Mouse (Mus musculus) retina, embryonic 14.5 days (tissue): ENCODE results near the gene Hist2h3c2.
"Not testable (repeated sequence)": the region's sequence is repeated elsewhere in the genome, so short reads cannot be mapped to it uniquely, and the experiment has no call there.

Experiments used
- DNase-seq: peaks from one replicate; pipeline ENCODE4 v3.0.0-alpha.2; 2015; ENCODE audit warnings: low spot score

Hist2h3c2 gene

GRCm38 (mm10) chr3:96238954-96239793 is at the start of gene Hist2h3c2:
Gene Hist2h3c2, minus strand, starts transcription at chr3:96239127.
- DNase-seq = not testable (repeated sequence)

GRCm38 (mm10) chr3:96287334-96287733 is 48.4 kb upstream of the Hist2h3c2 start:
- not testable (repeated sequence) for DNase-seq

DNA sequence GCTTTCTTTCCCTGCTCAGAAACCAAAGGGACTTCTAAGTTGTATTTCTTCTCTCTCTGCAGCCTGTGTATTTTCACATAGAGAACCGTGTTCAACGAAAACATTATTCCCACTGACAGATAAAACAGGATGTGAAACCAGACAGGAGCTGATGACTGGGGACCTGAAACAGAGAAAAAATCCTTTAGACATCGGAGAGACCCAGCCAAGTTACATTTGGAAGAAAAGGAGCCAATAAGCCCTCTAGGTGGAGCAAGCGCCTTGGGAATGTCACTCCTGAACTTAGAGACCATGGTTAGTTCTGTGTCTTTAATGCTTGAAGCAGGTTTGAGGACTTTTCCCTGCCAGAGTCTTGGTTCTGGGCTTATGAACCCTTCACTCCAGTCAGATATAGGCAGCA is 45.5 kb upstream of the Hist2h3c2 start:
- DNase-seq = peak; percentile 67

DNA sequence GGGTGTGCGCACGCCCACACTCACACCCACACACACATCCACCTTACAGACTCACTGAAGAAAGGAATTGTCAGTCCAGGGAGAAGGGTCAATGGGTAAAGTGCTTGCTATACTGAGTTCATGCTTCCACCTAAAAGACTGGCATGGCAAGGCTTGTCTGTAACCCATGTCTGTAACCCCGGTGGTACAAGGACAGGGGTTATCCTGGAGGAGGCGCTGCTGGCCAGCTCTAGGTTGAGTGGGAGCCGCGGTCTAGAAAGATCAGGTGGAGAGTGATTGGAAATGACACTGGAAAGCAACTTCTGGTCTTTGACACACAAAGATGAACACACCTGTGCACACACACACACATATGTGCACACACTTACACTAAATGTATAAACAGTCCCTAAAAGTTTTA is 41.7 kb upstream of the Hist2h3c2 start:
- no peak for DNase-seq

DNA sequence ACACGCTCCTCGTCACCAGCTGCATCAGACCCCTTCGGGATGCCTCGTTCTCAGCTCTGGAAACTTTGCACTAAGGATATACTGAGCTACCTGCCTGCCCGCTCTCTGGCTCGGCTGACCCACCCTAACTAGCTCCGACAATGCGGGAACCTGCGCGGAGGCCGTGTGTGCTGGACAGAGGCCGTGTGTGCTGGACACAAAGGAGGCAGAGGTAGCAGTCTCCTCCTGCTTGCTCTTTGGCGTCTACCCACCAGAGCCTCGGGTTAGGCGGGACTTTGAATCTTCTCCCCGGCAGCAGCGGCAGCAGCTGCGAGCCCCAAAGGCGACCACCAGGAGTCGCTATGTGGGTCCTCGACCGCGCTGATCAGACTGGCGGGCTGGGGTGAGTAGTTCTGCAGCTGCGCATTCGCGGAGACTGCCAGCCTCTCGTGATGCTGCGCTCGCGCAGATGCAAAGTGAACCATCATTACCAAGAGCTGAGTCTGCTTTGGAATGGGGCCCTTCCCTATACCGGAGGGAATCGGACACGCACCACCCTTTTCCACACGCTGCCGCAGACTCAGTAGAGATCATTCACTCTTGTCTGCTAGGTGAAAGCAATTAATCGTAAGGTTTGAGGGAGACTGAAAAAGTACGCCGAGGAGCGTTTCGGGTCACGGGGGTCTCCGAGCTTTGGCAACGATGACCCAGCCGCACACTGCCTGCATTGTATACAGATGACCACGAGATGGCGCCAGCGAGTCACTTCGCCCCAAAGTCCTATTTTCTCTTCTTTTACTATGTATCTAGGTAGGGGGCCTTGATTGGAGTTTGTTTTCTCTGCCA is 39.1 kb upstream of the Hist2h3c2 start:
- peak; percentile 93 for DNase-seq

DNA sequence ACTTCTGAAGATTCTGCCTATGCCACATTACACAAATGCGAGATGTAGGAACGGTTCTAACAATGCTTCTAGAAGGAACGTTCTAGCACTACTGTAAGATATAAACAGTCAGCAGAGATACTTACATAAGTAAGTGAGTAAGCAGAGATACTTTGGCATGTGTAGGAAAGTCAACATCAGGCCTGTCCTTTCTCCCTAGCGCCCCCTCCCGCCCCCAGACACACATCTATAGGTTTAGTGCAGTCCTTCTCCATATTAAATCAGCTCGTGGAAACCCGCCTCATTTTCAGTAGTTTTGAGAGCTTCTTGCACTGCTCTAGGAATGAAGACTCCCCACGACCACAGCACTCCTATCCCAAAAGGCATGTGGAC is 38.5 kb upstream of the Hist2h3c2 start:
- DNase-seq = peak; percentile 61

- peak; percentile 38 for DNase-seq
Measured at GRCm38 (mm10) chr3:96273591-96274465, 34.9 kb upstream of the Hist2h3c2 start.

DNA sequence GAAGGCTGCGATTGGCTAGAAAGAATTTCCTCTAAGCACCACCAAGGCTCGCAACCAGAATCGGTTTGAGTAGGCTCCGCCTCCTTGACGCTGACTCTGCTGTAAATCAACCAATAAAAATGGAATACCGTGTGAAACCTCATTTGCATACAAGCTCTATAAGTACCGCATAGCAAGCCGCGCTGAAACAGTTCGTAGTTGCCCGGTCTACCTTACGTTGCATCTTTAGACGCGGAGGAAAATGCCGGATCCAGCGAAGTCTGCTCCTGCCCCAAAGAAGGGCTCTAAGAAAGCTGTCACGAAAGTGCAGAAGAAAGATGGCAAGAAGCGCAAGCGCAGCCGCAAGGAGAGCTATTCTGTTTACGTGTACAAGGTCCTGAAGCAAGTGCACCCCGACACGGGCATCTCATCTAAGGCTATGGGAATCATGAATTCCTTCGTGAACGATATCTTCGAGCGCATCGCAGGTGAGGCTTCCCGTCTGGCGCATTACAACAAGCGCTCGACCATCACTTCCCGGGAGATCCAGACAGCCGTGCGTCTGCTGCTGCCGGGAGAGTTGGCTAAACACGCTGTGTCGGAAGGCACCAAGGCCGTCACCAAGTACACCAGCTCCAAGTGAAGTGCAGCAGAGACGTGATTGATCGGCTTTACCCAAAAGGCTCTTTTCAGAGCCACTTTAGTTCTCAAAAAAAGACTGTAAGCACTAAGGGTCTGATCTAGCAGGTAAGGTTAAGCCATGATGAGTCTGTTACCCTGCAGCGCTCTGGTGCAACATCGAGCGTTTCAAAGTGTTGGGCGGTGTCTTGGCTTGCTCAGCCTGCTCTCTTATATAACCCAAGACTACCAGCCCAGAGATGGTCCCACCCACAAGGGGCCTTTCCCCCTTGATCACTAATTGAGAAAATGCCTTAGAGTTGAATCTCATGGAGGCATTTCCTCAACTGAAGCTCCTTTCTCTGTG is 30.9 kb upstream of the Hist2h3c2 start, which contains the start of gene Hist2h2bb:
Hist2h2bb (plus strand) TSS at position 242 of the 964 bp plus-strand sequence.
- DNase-seq = peak; percentile 97

DNA sequence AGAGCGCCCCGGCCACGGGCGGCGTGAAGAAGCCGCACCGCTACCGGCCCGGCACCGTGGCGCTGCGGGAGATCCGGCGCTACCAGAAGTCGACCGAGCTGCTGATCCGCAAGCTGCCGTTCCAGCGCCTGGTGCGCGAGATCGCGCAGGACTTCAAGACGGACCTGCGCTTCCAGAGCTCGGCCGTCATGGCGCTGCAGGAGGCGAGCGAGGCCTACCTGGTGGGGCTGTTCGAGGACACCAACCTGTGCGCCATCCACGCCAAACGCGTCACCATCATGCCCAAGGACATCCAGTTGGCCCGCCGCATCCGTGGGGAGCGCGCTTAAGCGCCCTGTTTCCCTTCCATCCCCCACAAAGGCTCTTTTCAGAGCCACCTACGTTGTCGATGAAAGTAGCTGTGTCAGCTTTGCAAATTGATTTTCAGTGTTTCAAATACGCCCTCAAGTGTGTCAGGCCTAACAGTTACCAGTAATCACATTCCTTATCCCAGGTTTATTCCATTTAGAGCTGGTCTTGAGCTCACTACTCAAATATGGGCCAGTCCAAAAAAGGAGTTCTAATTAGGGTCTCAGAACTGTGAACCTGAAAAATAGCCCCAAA is 29.9 kb upstream of the Hist2h3c2 start:
- not testable (repeated sequence) for DNase-seq

GRCm38 (mm10) chr3:96268051-96268775 is 29.3 kb upstream of the Hist2h3c2 start, which contains the start of gene Hist2h3b:
Gene Hist2h3b, plus strand, starts transcription at chr3:96268654.
- DNase-seq = peak; percentile 87

DNA sequence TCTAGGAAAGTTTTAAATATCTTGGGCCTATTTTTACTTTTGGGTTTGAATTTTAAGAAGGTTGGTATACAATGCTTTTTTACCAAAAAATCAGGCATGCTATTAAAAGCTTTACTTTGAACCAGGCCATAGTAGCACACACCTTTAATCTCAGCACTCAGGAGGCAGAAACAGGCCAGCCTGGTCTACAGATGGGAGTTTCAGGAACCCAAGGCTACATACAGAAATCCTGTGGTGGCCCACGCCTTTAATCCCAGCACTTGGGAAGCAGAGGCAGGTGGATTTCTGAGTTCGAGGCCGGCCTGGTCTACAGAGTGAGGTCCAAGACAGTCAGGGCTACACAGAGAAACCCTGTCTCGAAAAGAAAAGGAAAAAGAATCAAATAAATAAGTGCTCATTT is 28.6 kb upstream of the Hist2h3c2 start:
- DNase-seq = no peak

- no peak for DNase-seq
Measured at GRCm38 (mm10) chr3:96266132-96266710, 27.3 kb upstream of the Hist2h3c2 start.

DNA sequence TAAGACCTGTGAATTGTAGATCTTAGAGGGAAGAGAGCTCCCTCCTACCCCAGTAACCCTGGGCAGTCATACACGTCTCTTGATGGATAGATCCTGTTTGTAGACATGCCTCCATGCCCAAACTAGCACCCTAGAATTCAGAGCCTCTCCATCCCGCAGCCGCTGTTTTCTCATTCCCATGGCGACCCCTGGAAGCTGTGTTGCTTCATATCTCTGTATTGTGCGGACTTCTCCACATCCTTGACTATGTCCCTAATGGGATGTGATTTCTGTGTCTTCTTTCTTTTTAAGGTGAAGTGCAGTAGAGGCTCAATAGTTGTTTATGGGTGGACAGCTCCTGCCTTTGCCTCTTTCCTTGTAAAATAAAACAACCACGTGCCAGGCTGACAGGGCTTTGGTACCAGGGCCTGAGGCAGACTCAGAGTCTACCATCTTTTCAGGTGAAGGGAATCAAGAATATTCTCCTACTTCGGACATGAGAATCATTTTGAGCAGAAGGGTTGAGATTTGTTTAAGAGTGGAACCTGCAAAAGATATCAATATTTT is 25.6 kb upstream of the Hist2h3c2 start:
- DNase-seq = no peak

GRCm38 (mm10) chr3:96263558-96264403 is 24.9 kb upstream of the Hist2h3c2 start:
- peak; percentile 19 for DNase-seq

DNA sequence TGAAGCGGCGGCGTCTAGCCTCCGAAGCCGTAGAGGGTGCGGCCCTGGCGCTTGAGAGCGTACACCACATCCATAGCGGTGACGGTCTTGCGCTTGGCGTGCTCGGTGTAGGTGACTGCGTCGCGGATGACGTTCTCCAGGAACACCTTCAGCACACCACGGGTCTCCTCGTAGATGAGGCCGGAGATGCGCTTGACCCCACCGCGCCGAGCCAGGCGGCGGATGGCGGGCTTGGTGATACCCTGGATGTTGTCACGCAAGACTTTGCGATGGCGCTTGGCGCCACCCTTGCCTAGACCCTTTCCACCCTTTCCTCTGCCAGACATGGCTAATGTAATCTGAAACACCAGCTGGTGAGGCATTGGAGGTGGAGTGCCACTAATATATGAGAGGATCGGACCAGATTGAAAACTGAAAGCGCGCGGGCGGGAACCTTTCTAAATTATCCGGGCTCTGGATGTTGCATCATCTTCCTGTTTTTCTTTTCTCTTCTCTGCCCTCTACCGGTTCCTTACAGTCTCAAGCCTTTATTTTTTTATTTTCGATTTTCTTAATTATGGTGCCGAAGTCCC is 24.1 kb upstream of the Hist2h3c2 start, which contains the start of gene Hist2h4:
Hist2h4 (minus strand) TSS at position 333 of the 572 bp plus-strand sequence.
- DNase-seq = peak; percentile 99

DNA sequence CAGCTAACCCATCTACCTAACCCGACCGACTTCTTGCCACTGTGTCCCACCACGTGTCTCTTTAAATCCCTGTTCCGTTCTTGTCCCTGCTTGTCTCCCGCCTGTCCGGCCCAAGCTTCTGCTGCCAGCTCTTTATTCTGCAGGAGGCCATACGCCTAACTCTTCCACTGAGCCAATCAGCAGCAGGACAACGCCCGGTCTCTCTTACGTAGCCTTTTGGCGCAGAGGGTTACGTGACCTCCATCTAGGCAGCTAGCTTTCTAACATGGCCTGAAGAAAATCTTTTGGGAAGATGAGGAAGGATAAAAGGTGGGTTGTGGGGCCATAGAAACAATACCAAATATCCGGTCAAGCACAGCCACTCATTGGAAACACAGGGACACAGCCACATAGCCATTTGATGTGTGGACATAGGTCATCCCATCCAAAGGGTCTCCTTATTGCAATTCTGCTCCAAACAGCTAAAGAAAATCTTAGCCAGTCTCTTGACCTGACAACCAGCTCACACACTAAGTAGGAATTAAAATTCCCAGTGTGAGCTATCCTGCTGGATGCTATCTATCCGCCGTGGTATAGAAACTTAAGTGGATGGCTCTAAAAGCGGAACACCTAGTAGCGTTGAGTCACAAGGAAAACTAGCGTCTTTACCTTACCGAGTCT is 23.4 kb upstream of the Hist2h3c2 start:
- peak; percentile 74 for DNase-seq

DNA sequence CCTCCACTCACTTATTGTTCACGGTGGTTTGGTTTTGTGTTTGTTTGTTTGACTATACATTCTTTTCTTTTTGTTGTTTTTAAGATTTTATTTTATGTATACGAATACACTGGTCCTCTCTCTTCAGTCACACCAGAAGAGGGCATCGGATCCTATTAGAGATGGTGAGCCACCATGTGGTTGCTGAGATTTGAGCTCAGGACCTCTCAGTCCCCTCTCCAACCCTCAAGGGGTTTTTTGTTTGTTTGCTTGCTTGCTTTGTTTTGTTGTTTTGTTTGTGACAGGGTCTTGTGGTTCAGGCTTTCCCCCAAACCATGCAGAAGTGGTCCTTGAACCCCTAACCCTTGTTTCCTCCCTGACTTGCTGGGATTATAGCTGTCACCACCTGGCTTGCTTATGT is 22.7 kb upstream of the Hist2h3c2 start:
- no peak for DNase-seq
